Mouse (Mus musculus) stomach, postnatal 0 days (tissue): ENCODE results near the gene Tbc1d24. TPM values are rescaled to one million over a fixed set of nuclear protein-coding genes. Genes with fewer than 3 reads are reported as not detected.

Experiments
- ATAC-seq: fragments of 200-750 bp; cut with Nextera tagmentation; 2 replicates; pipeline ENCODE4 v1.8.0; 2017; ENCODE audit not compliant: low FRiP score, low TSS enrichment
- DNase-seq: peaks from one replicate; pipeline ENCODE4 v3.0.0-alpha.2; 2016; ENCODE audit warnings: low spot score
- H3K27ac ChIP-seq: fragments of 300-500 bp; sonication (generic); replicated peaks from 2 replicates; pipeline ENCODE4 v1.5.1; 2014; ENCODE audit warnings: mild to moderate bottlenecking, control low read depth
- H3K27me3 ChIP-seq: fragments of 300-500 bp; sonication (generic); 2 replicates; pipeline ENCODE4 v1.6.1; 2014; ENCODE audit warnings: low read length; ENCODE audit not compliant: control insufficient read depth, insufficient read depth
- H3K36me3 ChIP-seq: fragments of 300-500 bp; sonication (generic); 2 replicates; pipeline ENCODE4 v1.6.1; 2014; ENCODE audit warnings: low read length, mixed read lengths; ENCODE audit not compliant: control insufficient read depth, insufficient read depth
- H3K4me1 ChIP-seq: fragments of 300-500 bp; sonication (generic); replicated peaks from 2 replicates; pipeline ENCODE4 v1.6.1; 2014; ENCODE audit warnings: antibody characterized with exemption; ENCODE audit not compliant: control insufficient read depth, insufficient read depth
- H3K4me2 ChIP-seq: fragments of 300-500 bp; sonication (generic); replicated peaks from 2 replicates; pipeline ENCODE4 v1.6.1; 2014; ENCODE audit warnings: low read depth, mild to moderate bottlenecking, control low read depth, moderate library complexity
- H3K4me3 ChIP-seq: fragments of 300-500 bp; sonication (generic); 2 replicates; pipeline ENCODE4 v1.5.1; 2014; ENCODE audit warnings: low read depth, low read length, control low read depth
- H3K9ac ChIP-seq: fragments of 300-500 bp; sonication (generic); 2 replicates; pipeline ENCODE4 v1.6.1; 2014; ENCODE audit warnings: mild to moderate bottlenecking, low read length, control low read depth, mixed read lengths
- H3K9me3 ChIP-seq: fragments of 300-500 bp; sonication (generic); 2 replicates; pipeline ENCODE4 v1.6.1; 2016; ENCODE audit warnings: low read length; ENCODE audit not compliant: control insufficient read depth
- CTCF ChIP-seq: IDR thresholded peaks from 2 replicates; pipeline ENCODE4 v1.5.1; 2016; ENCODE audit warnings: antibody characterized with exemption, low read depth, mild to moderate bottlenecking, moderate library complexity
- EP300 ChIP-seq: optimal IDR thresholded peaks from 2 replicates; pipeline ENCODE3; 2016; ENCODE audit warnings: antibody characterized with exemption
- WGBS: fragments of 180-500 bp; shearing (Covaris S2); extraction: QIAGEN DNeasy Blood & Tissue Kit; methylation state at CpG from one replicate; pipeline ENCODE4 v1.1.7; 2014; 5-methylcytosine and 5-hydroxymethylcytosine counted together
- polyA plus RNA-seq: library from polyadenylated mRNA; unstranded; fragments of >200 nt; fragmentation: Nextera tagmentation; extraction: Ambion mirVana; gene quantifications from 2 replicates; pipeline ENCODE4 v1.2.1, GENCODE M21; 2015

The Tbc1d24 gene
- polyA plus RNA-seq, 1 experiment from 2014 or later, result 1.5 TPM

GRCm38 (mm10) chr17:24244061-24244460 lies 38.7 kb upstream of the Tbc1d24 start:
- Histone ChIP-seq H3K4me2 (no peak overlapping the region), H3K4me1 (no peaks in the 10 kb centered on the region), H3K9me3 (no peaks in the 10 kb centered on the region), H3K4me3 (no peak overlapping the region), H3K36me3 (peaks cover 11% of the 10 kb centered on the region), H3K27me3 (no peaks in the 10 kb centered on the region), H3K9ac (no peak overlapping the region), H3K27ac (peak overlapping the region; percentile 45; the same call in 1 of the 2 replicates)
- TF ChIP-seq CTCF (no peak), EP300 (no peak)
- 89% methylated on average over 8 of the region's 8 CpGs for WGBS
- DNase-seq (no peak), ATAC-seq (0 out of 2 replicates have a peak, but pooled peaks have one; percentile 22)

- H3K4me2 ChIP-seq, result no peak overlapping the region
- TF ChIP-seq EP300 (no peak), CTCF (peak; percentile 77)
- H3K4me3 ChIP-seq, result no peak overlapping the region
- H3K27ac ChIP-seq, result 0 out of 2 replicates have a peak overlapping the region, but pooled peaks have one; percentile 24
- no peaks in the 10 kb centered on the region for H3K27me3 ChIP-seq
- no peak overlapping the region for H3K9ac ChIP-seq
- H3K36me3 ChIP-seq, result peaks cover 15% of the 10 kb centered on the region
- DNase-seq, result peak; percentile 53
- no peak for ATAC-seq
- H3K4me1 ChIP-seq, result no peaks in the 10 kb centered on the region
- WGBS, result 86% methylated on average over 4 of the region's 4 CpGs
- no peaks in the 10 kb centered on the region for H3K9me3 ChIP-seq
Measured at GRCm38 (mm10) chr17:24243311-24243969, 38.1 kb upstream of the Tbc1d24 start.

- DNase-seq (no peak), ATAC-seq (no peak)
- no peak overlapping the region for H3K4me2 ChIP-seq
- H3K9me3 ChIP-seq, result no peaks in the 10 kb centered on the region
- no peak for TF ChIP-seq EP300
- TF ChIP-seq CTCF, result no peak
- no peak overlapping the region for H3K27ac ChIP-seq
- H3K4me1 ChIP-seq, result no peaks in the 10 kb centered on the region
- H3K27me3 ChIP-seq, result no peaks in the 10 kb centered on the region
- 92% methylated on average over 7 of the region's 7 CpGs for WGBS
- H3K36me3 ChIP-seq, result peaks cover 32% of the 10 kb centered on the region
- no peak overlapping the region for H3K9ac ChIP-seq
- H3K4me3 ChIP-seq, result no peak overlapping the region
Measured at GRCm38 (mm10) chr17:24236921-24237320, 31.6 kb upstream of the Tbc1d24 start.

GRCm38 (mm10) chr17:24236479-24236878 lies 31.1 kb upstream of the Tbc1d24 start:
- WGBS, result 100% methylated on average over 1 of the region's 1 CpGs
- Histone ChIP-seq H3K36me3 (peaks cover 34% of the 10 kb centered on the region), H3K9ac (no peak overlapping the region), H3K27ac (no peak overlapping the region), H3K27me3 (no peaks in the 10 kb centered on the region), H3K4me3 (no peak overlapping the region), H3K4me1 (no peaks in the 10 kb centered on the region), H3K9me3 (no peaks in the 10 kb centered on the region), H3K4me2 (no peak overlapping the region)
- no peak for DNase-seq
- no peak for ATAC-seq
- TF ChIP-seq CTCF, result no peak
- TF ChIP-seq EP300, result no peak

GRCm38 (mm10) chr17:24227941-24228340 lies 22.6 kb upstream of the Tbc1d24 start:
- peaks cover 21% of the 10 kb centered on the region for H3K36me3 ChIP-seq
- TF ChIP-seq CTCF, result no peak
- TF ChIP-seq EP300, result no peak

GRCm38 (mm10) chr17:24226721-24227120 lies 21.4 kb upstream of the Tbc1d24 start:
- Histone ChIP-seq H3K9ac (no peak overlapping the region), H3K36me3 (peaks cover 17% of the 10 kb centered on the region), H3K9me3 (no peaks in the 10 kb centered on the region), H3K27me3 (no peaks in the 10 kb centered on the region), H3K4me1 (no peaks in the 10 kb centered on the region), H3K27ac (no peak overlapping the region), H3K4me2 (no peak overlapping the region), H3K4me3 (no peak overlapping the region)
- ATAC-seq (no peak), DNase-seq (no peak)
- 92% methylated on average over 8 of the region's 8 CpGs for WGBS
- TF ChIP-seq EP300 (no peak), CTCF (no peak)

More at GRCm38 (mm10) chr17:24227941-24228340, 22.6 kb upstream of the Tbc1d24 start:
- no peak overlapping the region for H3K9ac ChIP-seq
- no peak overlapping the region for H3K27ac ChIP-seq
- 80% methylated on average over 7 of the region's 7 CpGs for WGBS
- no peaks in the 10 kb centered on the region for H3K9me3 ChIP-seq
- H3K4me2 ChIP-seq, result no peak overlapping the region
- no peaks in the 10 kb centered on the region for H3K4me1 ChIP-seq
- no peaks in the 10 kb centered on the region for H3K27me3 ChIP-seq
- DNase-seq (no peak), ATAC-seq (no peak)
- no peak overlapping the region for H3K4me3 ChIP-seq
